Mouse (Mus musculus) small intestine, adult 2 months (tissue): Measurements from ENCODE around the gene Pde9a.

Source experiments
- CTCF ChIP-seq: fragments of 200-500 bp; IDR thresholded peaks from 2 replicates; pipeline ENCODE4 v1.5.1; 2012; ENCODE audit warnings: low read depth, mild to moderate bottlenecking, control low read depth, inconsistent platforms, low read length, moderate library complexity, mixed read lengths; ENCODE audit not compliant: insufficient replicate concordance, insufficient read length; ENCODE audit errors: extremely low read depth
- POLR2A ChIP-seq: fragments of 200-500 bp; IDR thresholded peaks from 2 replicates; pipeline ENCODE4 v1.6.1; 2012; ENCODE audit warnings: low read depth, mild to moderate bottlenecking, control low read depth, inconsistent platforms, low read length, moderate library complexity

GRCm38 (mm10) chr17:31389432-31390050 lies 3.5 kb downstream of the Pde9a start:
- TF ChIP-seq POLR2A (no peak), CTCF (no peak)
